Mouse (Mus musculus) liver, adult 2 months (tissue): ENCODE measurements around the gene Ninj1. TPM values are rescaled to one million over a fixed set of nuclear protein-coding genes. Genes with fewer than 3 reads are reported as not detected.
A peak's percentile ranks its signal among the peaks of the same experiment; 100 is the strongest.

Experiments
- DNase-seq: peaks from one replicate; pipeline ENCODE4 v3.0.0-alpha.2; 2011; ENCODE audit warnings: low read depth, low spot score; ENCODE audit errors: extremely low read depth
- H3K27ac ChIP-seq: fragments of 200-500 bp; replicated peaks from 2 replicates; pipeline ENCODE4 v1.5.1; 2012; ENCODE audit warnings: low read depth, mild to moderate bottlenecking, control low read depth, inconsistent platforms, low read length; ENCODE audit not compliant: insufficient read depth
- H3K27me3 ChIP-seq: fragments of 200-500 bp; 2 replicates; pipeline ENCODE4 v1.6.1; 2012; ENCODE audit warnings: mild to moderate bottlenecking, moderate library complexity, low read length, inconsistent platforms; ENCODE audit not compliant: control insufficient read depth, insufficient read depth
- H3K36me3 ChIP-seq: fragments of 200-500 bp; 2 replicates; pipeline ENCODE4 v1.6.1; 2012; ENCODE audit warnings: low read length, inconsistent platforms; ENCODE audit not compliant: control insufficient read depth, insufficient read depth
- H3K4me1 ChIP-seq: fragments of 200-500 bp; 2 replicates; pipeline ENCODE4 v1.6.1; 2011; ENCODE audit warnings: low read length; ENCODE audit not compliant: control insufficient read depth, insufficient read depth
- H3K4me3 ChIP-seq: fragments of 200-500 bp; 2 replicates; pipeline ENCODE4 v1.5.1; 2011; ENCODE audit warnings: low read depth, mild to moderate bottlenecking, control low read depth, low read length, moderate library complexity; ENCODE audit not compliant: insufficient read depth
- H3K79me2 ChIP-seq: fragments of 200-500 bp; 2 replicates; pipeline ENCODE4 v1.6.1; 2012; ENCODE audit warnings: inconsistent platforms, mild to moderate bottlenecking, low read length, moderate library complexity; ENCODE audit not compliant: control insufficient read depth, insufficient read depth
- H3K9ac ChIP-seq: fragments of 200-500 bp; 2 replicates; pipeline ENCODE4 v1.6.1; 2012; ENCODE audit warnings: low read depth, mild to moderate bottlenecking, control low read depth, inconsistent platforms, low read length
- CTCF ChIP-seq: fragments of 200-500 bp; IDR thresholded peaks from 2 replicates; pipeline ENCODE4 v1.5.1; 2011; ENCODE audit warnings: low read depth, low read length, control low read depth
- POLR2A ChIP-seq: fragments of 200-500 bp; IDR thresholded peaks from 2 replicates; pipeline ENCODE4 v1.6.1; 2011; ENCODE audit warnings: low read length, control low read depth; ENCODE audit not compliant: insufficient read depth; ENCODE audit errors: extremely low read depth
- WGBS: fragments of 180-500 bp; shearing (Covaris S2); methylation state at CpG from one replicate; pipeline ENCODE4 v1.1.7; 2018; 5-methylcytosine and 5-hydroxymethylcytosine counted together
- polyA plus RNA-seq: library from polyadenylated mRNA; depleted of rRNA; stranded (reverse); fragments of >200 nt; gene quantifications from 2 replicates; pipeline ENCODE4 v1.2.3, GENCODE M21; 2012; rRNA removed
- total RNA-seq: library from RNA; depleted of rRNA; stranded (reverse); fragments of >200 nt; gene quantifications from 2 replicates; pipeline ENCODE4 v1.2.3, GENCODE M21; 2014; rRNA removed

The Ninj1 gene
- total RNA-seq (178 TPM in 2 replicates), polyA plus RNA-seq (1,040 and 1,373 TPM in 2 replicates)

GRCm38 (mm10) chr13:49187288-49188218 lies at the start of gene Ninj1:
Ninj1 (plus strand) TSS chr13:49187485.
- peak; percentile 90 for DNase-seq
- no peak for TF ChIP-seq CTCF
- TF ChIP-seq POLR2A = peak; percentile 96
- Histone ChIP-seq H3K79me2 (peaks cover 11% of the 10 kb centered on the region), H3K36me3 (no peaks in the 10 kb centered on the region), H3K27ac (peak within 1 kb of the TSS; percentile 86), H3K27me3 (no peaks in the 10 kb centered on the region), H3K9ac (peak within 1 kb of the TSS; percentile 95), H3K4me1 (peaks cover 39% of the 10 kb centered on the region), H3K4me3 (peak within 1 kb of the TSS; percentile 86)
- under 1% methylated on average over 85 of the region's 87 CpGs for WGBS

DNA sequence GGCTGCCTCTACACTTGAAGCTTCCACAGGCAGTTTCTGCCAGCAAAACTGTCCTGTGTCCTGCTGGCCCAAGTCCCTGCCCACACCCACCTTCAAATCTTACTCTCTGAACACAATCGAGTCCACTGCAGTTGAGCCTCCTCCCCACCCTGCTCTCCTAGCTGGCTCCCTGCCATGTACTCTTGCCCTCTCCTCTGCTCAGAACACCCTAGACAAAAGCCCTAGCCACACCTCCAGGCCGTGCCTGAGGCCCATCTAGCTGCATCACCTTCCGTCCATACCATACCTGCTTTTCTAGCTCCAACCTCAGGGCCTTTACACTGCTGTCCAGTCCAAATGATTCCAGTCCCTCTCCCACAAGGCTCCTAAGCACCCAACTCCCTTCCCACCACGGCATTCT lies 46.7 kb upstream of the Ninj1 start:
- no peak overlapping the region for H3K9ac ChIP-seq
- 66% methylated on average over 4 of the region's 4 CpGs for WGBS
- H3K27me3 ChIP-seq = peaks cover 4% of the 10 kb centered on the region; the same call in 1 of the 2 replicates
- no peaks in the 10 kb centered on the region for H3K36me3 ChIP-seq
- TF ChIP-seq POLR2A (no peak), CTCF (no peak)
- DNase-seq = no peak
- no peak overlapping the region for H3K4me3 ChIP-seq
- no peaks in the 10 kb centered on the region for H3K4me1 ChIP-seq
- H3K79me2 ChIP-seq = no peaks in the 10 kb centered on the region
- H3K27ac ChIP-seq = no peak overlapping the region

DNA sequence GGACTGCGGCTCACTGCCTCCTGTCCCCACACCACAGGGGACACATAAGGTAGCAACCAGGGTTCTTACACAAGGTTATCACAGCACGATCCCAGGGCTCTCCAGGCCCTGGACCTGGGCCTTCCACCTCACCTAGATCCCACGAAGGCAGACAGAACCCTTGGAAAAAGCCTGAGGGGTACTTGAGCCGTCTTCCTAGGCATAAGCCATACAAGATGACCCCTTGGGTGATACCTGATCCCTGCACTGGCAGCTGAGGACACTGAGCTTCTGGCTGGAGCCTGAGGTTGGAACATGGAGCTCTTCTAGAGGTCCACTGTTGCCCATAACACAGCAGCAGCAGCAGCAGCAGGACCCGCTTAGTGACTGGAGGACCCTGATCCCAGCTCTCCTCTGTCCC lies 44.9 kb upstream of the Ninj1 start:
- DNase-seq = no peak
- Histone ChIP-seq H3K9ac (no peak overlapping the region), H3K4me3 (no peak overlapping the region), H3K27ac (no peak overlapping the region), H3K79me2 (no peaks in the 10 kb centered on the region), H3K36me3 (no peaks in the 10 kb centered on the region), H3K4me1 (peaks cover 2% of the 10 kb centered on the region; the same call in 1 of the 2 replicates), H3K27me3 (peaks cover 16% of the 10 kb centered on the region)
- TF ChIP-seq POLR2A = no peak
- no peak for TF ChIP-seq CTCF
- WGBS = 85% methylated on average over 5 of the region's 5 CpGs

DNA sequence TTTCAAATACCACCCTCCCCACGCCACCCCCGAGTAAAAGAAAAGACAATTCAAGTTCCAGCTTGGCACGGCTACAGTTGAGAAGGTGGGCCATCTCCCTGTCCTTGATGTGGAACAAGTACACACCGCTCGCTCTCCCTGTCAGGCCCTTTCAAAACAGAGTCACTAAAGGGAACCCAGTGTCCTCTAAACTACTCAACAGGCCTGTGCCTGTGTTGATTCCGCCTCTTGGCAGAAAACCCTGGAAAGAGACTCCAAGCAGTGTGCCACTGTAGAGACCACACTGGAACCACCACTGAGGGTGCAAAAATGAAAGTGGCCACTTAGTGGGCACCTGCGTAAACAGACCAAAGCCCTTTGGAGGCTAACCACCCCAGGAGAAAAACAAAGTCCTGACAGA lies 44.0 kb upstream of the Ninj1 start:
- Histone ChIP-seq H3K9ac (no peak overlapping the region), H3K27ac (no peak overlapping the region), H3K27me3 (peaks cover 21% of the 10 kb centered on the region), H3K4me1 (peaks cover 2% of the 10 kb centered on the region; the same call in 1 of the 2 replicates), H3K79me2 (no peaks in the 10 kb centered on the region), H3K4me3 (no peak overlapping the region), H3K36me3 (no peaks in the 10 kb centered on the region)
- no peak for DNase-seq
- WGBS = 93% methylated on average over 7 of the region's 7 CpGs
- TF ChIP-seq POLR2A = no peak
- no peak for TF ChIP-seq CTCF

GRCm38 (mm10) chr13:49144451-49144850 lies 42.8 kb upstream of the Ninj1 start:
- peaks cover 2% of the 10 kb centered on the region; the same call in 1 of the 2 replicates for H3K4me1 ChIP-seq
- TF ChIP-seq CTCF = no peak
- TF ChIP-seq POLR2A = no peak
- H3K36me3 ChIP-seq = no peaks in the 10 kb centered on the region
- H3K4me3 ChIP-seq = no peak overlapping the region
- H3K79me2 ChIP-seq = no peaks in the 10 kb centered on the region
- peaks cover 21% of the 10 kb centered on the region for H3K27me3 ChIP-seq
- H3K9ac ChIP-seq = no peak overlapping the region
- no peak for DNase-seq
- 74% methylated on average over 6 of the region's 6 CpGs for WGBS
- H3K27ac ChIP-seq = no peak overlapping the region

DNA sequence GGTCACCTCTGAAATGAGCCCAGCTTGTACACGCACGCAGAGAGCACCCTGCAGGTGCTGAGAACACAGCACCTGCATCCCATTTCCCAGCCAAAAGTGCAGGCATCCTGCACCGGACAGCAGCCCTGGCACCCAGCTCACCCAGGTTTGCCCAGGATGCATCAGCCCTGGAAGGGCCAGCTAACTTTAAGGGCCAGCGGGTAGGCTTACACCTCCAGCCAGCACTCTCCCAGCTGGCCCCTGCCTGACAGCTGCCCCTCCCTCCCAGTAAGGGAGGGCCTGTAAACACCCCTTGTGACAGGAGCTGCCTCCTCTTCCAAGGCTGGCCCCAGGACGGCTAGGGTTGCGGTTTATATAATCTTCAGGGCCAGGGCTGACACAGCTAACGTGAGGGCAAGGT lies 41.9 kb upstream of the Ninj1 start:
- H3K4me1 ChIP-seq = peaks cover 2% of the 10 kb centered on the region; the same call in 1 of the 2 replicates
- no peaks in the 10 kb centered on the region for H3K79me2 ChIP-seq
- WGBS = 76% methylated on average over 7 of the region's 7 CpGs
- no peak overlapping the region for H3K4me3 ChIP-seq
- no peak overlapping the region for H3K9ac ChIP-seq
- H3K36me3 ChIP-seq = no peaks in the 10 kb centered on the region
- H3K27ac ChIP-seq = no peak overlapping the region
- H3K27me3 ChIP-seq = peaks cover 21% of the 10 kb centered on the region
- TF ChIP-seq POLR2A (no peak), CTCF (no peak)
- no peak for DNase-seq
